Mouse (Mus musculus): Measurements from ENCODE around the gene Arl3.

DNA sequence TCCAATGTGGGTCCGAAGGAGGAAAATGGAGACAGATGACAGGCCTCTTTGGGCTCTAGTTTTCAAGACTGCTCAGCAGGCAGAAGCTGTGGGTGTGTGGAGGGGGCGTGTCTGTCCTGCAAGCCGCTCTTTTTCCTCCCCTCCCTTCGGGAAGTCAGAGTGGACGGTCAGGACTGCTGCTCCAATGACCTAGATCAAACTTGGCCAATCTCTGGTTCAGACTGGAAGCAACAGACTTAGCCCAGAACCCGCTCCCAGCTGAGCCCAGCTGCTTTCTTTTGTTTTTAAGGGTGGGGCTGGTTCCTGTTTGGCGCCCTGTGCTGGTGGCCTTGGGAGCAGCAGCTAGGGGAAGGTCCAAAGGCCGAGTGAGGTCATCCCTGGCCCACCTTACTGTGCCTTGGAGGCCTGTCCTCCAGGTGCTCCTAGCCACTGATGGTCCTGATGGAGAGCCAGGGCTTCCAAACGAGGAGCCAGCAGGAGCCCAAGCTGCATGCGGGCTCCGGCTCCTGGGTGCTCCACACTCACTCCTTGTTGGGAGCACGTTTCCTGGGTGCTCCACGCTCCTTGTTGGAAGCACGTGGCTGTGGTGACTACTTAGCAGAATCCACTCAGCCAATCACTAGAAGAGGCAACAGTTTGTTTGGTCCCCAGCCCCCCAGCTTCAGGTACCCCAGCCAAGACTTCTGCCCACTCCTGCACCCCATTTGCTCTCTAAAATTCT lies 48.2 kb downstream of the Arl3 start:
- no peak for TF ChIP-seq CTCF (IDR thresholded peaks at IDR 0.05; ENCODE audit: control insufficient read depth, insufficient read depth, insufficient replicate concordance, low read depth, low read length)
- no peak for TF ChIP-seq POLR2A (IDR thresholded peaks at IDR 0.05; ENCODE audit: control insufficient read depth, low read depth, low read length)
